Mouse (Mus musculus): ENCODE results near the gene Mylk2.

- TF ChIP-seq CTCF (IDR thresholded peaks at IDR 0.05; ENCODE audit: borderline replicate concordance, insufficient read depth, low read depth, low read length) (no peak), POLR2A (IDR thresholded peaks at IDR 0.05; ENCODE audit: borderline replicate concordance, insufficient read depth, low read length) (no peak)
Observed at GRCm38 (mm10) chr2:152887230-152887629, 23.9 kb upstream of the Mylk2 start.

Measured in cerebellum, adult 2 months (tissue).